Mouse (Mus musculus) gastrocnemius, postnatal 14 days (tissue): ENCODE results near the gene Fgfr2. TPM values are rescaled to one million over a fixed set of nuclear protein-coding genes. Genes with fewer than 3 reads are reported as not detected.
"Not testable (repeated sequence)": the region's sequence is repeated elsewhere in the genome, so short reads cannot be mapped to it uniquely, and the experiment has no call there.

Experiments used
- DNase-seq: peaks from one replicate; pipeline ENCODE4 v3.0.0; 2021; ENCODE audit warnings: mixed read lengths
- intact Hi-C: fragments of 180-260 bp; cut with DNase I; formaldehyde crosslinking; loops from one replicate; pipeline ENCODE4 v1.15.1; 2025; ENCODE audit warnings: low total_unique reads
- total RNA-seq, 2 experiments: library from RNA; stranded (reverse); gene quantifications; 2 replicates each; pipeline ENCODE4 v1.2.3; 2021

The Fgfr2 gene
- total RNA-seq, 2 experiments from 2014 or later = 1.2 to 1.8 TPM

DNA sequence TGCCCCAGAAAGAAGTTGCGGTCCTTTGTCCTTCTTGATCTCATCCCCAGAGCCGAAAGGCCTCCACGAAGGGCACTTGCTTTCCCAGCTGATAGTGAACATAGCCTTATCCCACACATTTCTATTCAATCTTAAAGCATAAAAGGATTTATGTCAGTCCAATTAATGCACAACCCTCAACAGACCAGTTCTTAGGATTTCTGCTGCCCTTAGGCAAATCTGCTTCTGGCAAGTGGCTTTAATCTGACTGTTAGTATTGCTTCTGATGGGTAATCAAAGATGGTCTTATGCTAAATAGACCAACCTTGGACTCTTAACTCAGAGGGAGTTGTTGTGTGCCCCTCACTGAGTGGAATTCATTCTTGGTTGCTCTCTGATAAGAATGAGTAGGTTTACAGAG is 2505.6 kb downstream of the Fgfr2 start:
- intact Hi-C loops = no loop called here
- no peak for DNase-seq

DNA sequence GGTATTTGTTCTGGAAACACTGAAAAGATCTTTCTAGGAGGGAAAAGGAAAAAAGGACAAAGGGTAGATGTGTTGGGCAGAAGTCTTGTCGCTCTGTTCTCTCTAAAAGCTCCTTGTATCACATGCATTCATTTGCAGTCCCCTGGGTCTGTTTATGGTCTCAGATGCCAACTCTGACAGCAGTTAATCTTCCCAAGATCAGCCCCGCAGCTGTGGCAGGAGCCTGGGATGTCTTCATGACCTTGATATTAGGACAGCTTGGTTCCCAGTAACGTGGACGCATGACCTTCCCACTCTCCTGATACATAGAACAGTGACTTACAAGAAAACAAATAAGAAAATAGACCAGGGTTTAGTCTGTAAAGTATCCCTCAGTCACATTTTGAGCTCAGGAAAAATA is 2509.2 kb downstream of the Fgfr2 start:
- intact Hi-C loops = no loop called here
- DNase-seq = no peak

- DNase-seq = no peak
- intact Hi-C loops = no loop called here
Measured at GRCm38 (mm10) chr7:130606958-130607357, 2516.2 kb downstream of the Fgfr2 start.

DNA sequence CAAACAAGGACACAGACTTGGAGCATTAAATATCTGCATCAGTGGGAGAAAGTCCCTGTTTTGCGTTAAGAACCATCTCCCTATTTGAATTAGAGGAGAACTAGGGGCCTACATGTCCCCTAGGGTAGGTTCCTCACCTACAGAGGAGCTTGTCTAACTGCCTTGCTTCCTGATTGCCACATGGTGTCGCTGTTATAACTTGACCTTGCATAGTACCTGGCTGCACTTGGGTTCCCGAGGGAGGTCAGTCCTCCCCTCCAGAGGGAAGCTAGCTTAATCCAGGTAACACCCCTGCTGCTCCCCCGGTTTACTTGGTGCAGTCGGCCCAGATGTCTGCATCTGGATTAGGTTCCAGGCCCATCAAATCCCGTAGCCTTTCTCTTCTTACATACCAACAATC is 2518.0 kb downstream of the Fgfr2 start:
- intact Hi-C loops = no loop called here
- DNase-seq = no peak

GRCm38 (mm10) chr7:130604390-130604789 is 2518.8 kb downstream of the Fgfr2 start:
- intact Hi-C loops = no loop called here
- DNase-seq = no peak

- no peak for DNase-seq
- intact Hi-C loops = no loop called here
Measured at GRCm38 (mm10) chr7:130603556-130603955, 2519.6 kb downstream of the Fgfr2 start.

DNA sequence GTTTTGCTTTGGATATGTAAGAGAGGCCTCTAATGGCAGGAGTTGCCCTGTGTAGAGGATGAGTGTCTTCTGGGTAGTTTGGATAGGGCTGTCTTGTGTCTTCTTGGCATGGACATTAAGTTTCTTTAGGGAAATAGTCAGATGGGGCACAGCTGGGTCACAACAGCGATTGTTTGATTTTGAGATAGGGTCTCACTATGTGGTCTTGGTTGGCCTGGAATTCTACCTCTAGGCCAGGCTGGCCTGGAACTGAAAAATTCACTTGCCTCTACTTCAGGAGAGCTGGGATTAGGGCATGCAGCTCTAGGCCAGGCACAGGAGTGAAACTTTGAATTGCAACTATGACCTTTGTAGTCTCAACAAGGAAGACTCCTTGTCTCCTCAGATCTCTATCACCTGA is 2520.3 kb downstream of the Fgfr2 start:
- intact Hi-C loops = no loop called here

GRCm38 (mm10) chr7:130600546-130600945 is 2522.6 kb downstream of the Fgfr2 start:
- no peak for DNase-seq
- intact Hi-C loops = no loop called here

More for the DNA sequence above, 2520.3 kb downstream of the Fgfr2 start:
- no peak for DNase-seq

DNA sequence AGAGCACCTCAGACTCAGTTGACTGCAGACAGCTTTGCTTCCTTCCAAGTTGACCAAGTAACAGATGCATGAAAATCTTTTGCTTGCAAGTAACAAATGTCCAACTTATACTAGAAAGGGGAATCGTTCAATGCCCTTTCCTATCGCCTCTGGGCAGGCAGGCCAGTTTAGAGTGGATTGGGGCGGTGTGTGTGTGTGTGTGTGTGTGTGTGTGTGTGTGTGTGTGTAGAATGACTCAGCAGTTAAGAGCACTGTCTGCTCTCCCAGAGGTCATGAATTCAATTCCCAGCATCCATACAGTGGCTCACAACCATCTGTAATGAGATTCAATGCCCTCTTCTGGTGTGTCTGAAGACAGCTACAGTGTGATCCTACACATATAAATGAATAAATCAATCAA is 2523.1 kb downstream of the Fgfr2 start:
- intact Hi-C loops = no loop called here
- no peak for DNase-seq

DNA sequence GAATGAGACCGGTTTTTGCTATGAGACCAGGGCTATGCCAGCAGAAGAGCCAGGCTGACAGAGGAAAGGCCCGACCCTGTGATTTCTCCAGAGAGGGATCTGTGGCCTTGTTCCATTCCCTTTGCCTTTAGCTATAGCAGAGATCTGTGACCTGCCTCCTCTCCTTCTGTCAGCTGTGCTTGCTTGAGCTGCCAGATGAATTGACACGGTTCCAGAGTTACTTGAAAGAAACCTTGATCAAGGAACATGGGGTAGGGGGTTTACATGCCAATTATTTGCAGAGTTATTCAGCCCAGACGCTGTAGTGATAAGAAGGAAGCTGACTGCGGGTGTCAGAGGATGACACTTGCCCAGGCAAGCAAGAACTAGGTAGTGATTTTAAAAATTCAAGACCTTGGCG is 2525.6 kb downstream of the Fgfr2 start:
- intact Hi-C loops = no loop called here
- no peak for DNase-seq

DNA sequence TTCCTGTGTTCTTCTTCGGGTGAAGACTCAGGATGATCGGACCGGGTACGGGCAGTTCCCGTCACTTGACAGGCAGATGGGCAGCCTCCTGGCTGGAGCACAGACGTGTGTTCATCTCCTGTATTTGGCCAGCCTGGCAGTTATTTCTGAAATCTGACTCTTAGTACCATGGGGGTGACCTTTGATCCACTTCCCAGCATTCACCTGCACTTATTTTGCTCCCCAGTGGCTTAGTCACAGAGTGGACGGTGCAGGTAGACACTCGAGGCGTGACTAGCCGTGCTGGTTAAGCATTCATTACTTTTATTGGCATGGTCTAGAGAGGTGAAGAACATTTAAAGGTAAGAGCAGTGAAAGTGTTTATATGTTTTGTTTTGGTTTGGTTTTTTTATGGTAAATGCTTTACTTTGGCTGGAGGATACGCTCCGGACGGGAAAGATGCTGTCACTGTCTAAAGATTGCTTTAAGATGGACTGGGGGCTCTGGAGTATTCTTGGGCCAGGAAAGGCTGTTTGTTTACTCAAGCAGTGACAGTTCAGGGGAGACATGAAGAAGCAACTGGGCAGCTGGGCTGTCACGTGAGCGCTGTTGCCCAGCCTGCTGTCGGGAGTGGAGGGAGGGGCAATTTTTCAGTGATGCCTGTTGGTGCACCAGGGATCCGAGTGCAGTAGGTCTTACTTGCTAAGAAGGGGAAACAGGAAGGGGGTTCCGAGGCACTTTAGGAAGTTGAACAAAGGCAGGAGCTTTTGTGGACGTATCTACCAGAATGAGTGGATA is 2526.9 kb downstream of the Fgfr2 start:
- DNase-seq = peak; percentile 59
- intact Hi-C loops = not testable (repeated sequence)

DNA sequence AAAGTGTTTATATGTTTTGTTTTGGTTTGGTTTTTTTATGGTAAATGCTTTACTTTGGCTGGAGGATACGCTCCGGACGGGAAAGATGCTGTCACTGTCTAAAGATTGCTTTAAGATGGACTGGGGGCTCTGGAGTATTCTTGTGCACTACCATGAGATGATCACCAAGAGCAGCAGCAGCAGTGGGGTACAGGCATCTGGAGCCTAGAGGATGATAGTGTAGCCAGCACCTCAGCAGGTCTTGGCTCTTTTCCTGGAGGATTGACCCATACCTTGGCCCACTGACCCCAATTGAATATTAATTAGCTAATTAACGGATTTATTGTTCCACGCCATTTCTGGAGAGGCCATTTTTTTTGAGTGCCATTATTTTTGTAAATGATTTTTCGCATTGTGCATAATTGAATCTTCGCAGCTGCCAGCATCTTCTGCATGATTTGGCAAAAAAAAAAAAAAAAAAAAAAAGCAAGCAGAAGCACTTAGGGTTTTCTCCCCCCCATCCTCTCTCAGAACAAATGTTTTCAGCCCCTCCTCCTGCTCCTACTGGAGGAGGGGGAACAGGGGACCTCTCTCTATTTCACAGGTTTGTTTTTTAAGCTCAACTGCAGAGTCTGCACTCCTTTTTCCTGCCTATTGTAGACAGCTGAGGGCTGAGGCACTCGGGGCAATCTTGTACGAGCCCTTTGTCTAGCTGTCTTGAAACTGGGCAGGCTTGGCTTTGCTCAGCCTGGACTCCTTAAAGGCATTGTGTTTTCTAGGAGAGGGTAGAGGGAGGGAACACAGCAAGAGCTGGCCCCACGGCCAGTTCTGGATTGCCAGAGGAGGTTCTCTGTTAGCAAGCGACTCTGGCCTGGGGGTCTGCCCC is 2529.5 kb downstream of the Fgfr2 start:
- intact Hi-C loops, DNase-seq: not testable (repeated sequence)

DNA sequence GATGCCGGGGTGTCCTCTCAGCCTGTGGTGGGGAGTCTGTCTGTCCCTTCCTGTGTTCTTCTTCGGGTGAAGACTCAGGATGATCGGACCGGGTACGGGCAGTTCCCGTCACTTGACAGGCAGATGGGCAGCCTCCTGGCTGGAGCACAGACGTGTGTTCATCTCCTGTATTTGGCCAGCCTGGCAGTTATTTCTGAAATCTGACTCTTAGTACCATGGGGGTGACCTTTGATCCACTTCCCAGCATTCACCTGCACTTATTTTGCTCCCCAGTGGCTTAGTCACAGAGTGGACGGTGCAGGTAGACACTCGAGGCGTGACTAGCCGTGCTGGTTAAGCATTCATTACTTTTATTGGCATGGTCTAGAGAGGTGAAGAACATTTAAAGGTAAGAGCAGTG is 2530.2 kb downstream of the Fgfr2 start:
- DNase-seq, intact Hi-C loops: not testable (repeated sequence)

GRCm38 (mm10) chr7:130590845-130591437 is 2532.2 kb downstream of the Fgfr2 start:
- intact Hi-C loops = no loop called here
- DNase-seq = no peak

- DNase-seq = no peak
- intact Hi-C loops = no loop called here
Measured at GRCm38 (mm10) chr7:130590081-130590828, 2532.9 kb downstream of the Fgfr2 start.

- no peak for DNase-seq
- intact Hi-C loops = no loop called here
Measured at GRCm38 (mm10) chr7:130586521-130587072, 2536.6 kb downstream of the Fgfr2 start.

- intact Hi-C loops = no loop called here
Measured at GRCm38 (mm10) chr7:130578607-130579006, 2544.5 kb downstream of the Fgfr2 start.

GRCm38 (mm10) chr7:130578066-130578465 is 2545.1 kb downstream of the Fgfr2 start:
- no peak for DNase-seq

More at GRCm38 (mm10) chr7:130578607-130579006, 2544.5 kb downstream of the Fgfr2 start:
- DNase-seq = no peak

DNA sequence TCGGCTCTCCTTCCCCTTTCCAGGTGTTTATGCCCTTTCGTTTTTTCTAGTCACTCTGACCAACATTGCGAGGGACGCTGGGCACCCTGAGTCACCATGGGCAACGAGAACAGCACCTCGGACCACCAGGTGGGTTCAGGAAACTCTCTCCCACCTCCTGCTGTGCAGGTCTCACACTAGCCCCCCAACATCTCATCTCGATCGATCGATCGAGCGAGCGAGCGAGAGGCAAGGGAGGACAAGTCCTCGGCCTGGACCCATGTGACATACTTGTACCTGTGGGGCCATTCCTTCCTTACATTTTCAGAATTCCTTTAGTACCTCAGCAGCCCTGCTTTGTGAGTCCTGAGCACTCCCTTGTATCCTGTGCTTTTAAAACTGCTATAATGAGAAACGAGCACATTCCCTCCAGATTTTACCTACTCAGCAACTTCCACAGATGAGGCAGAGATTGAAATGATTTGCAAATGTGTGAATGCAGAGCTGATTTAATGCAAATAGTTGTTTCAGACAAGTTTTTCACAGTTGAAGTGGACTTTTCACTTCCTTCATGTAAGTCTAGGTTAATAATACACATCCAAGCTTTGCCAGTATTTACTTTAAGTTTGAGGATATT is 2545.7 kb downstream of the Fgfr2 start, which contains the start of gene Tacc2:
TSS of gene Tacc2 (plus strand) at position 51 of the 616 bp plus-strand sequence.
- no peak for DNase-seq
- intact Hi-C loops = no loop called here

More at GRCm38 (mm10) chr7:130578066-130578465, 2545.1 kb downstream of the Fgfr2 start:
- intact Hi-C loops = no loop called here
